Mouse (Mus musculus) forebrain, postnatal 0 days (tissue): Measurements from ENCODE around the gene Psma2. TPM values are rescaled to one million over a fixed set of nuclear protein-coding genes. Genes with fewer than 3 reads are reported as not detected.

ENCODE experiments used
- ATAC-seq: fragments of 200-750 bp; cut with Nextera tagmentation; 2 replicates; pipeline ENCODE4 v1.8.0; 2017; ENCODE audit warnings: mild to moderate bottlenecking, moderate library complexity
- DNase-seq: peaks from one replicate; pipeline ENCODE4 v3.0.0-alpha.2; 2015
- H3K27ac ChIP-seq: fragments of 300-500 bp; sonication (generic); 2 replicates; pipeline ENCODE4 v1.5.1; 2014; ENCODE audit warnings: low read depth, mild to moderate bottlenecking, antibody characterized with exemption, low read length, moderate library complexity, mixed read lengths
- H3K27me3 ChIP-seq: fragments of 300-500 bp; sonication (generic); 2 replicates; pipeline ENCODE4 v1.6.1; 2014; ENCODE audit warnings: mild to moderate bottlenecking, low read length, mixed read lengths; ENCODE audit not compliant: insufficient read depth
- H3K36me3 ChIP-seq: fragments of 300-500 bp; sonication (generic); 2 replicates; pipeline ENCODE4 v1.6.1; 2014; ENCODE audit warnings: mild to moderate bottlenecking, moderate library complexity; ENCODE audit not compliant: insufficient read depth
- H3K4me1 ChIP-seq: fragments of 300-500 bp; sonication (generic); 2 replicates; pipeline ENCODE4 v1.6.1; 2014; ENCODE audit warnings: antibody characterized with exemption; ENCODE audit not compliant: insufficient read depth
- H3K4me2 ChIP-seq: fragments of 300-500 bp; sonication (generic); 2 replicates; pipeline ENCODE4 v1.6.1; 2014; ENCODE audit warnings: low read depth, mild to moderate bottlenecking, moderate library complexity
- H3K4me3 ChIP-seq: fragments of 300-500 bp; sonication (generic); 2 replicates; pipeline ENCODE4 v1.5.1; 2014; ENCODE audit warnings: low read depth, low read length, mixed read lengths
- H3K9ac ChIP-seq: fragments of 300-500 bp; sonication (generic); 2 replicates; pipeline ENCODE4 v1.6.1; 2014; ENCODE audit warnings: mild to moderate bottlenecking
- H3K9me3 ChIP-seq: fragments of 300-500 bp; sonication (generic); 2 replicates; pipeline ENCODE4 v1.6.1; 2016; ENCODE audit warnings: low read length
- CTCF ChIP-seq: sonication (generic); IDR thresholded peaks from 2 replicates; pipeline ENCODE4 v1.5.1; 2016; ENCODE audit warnings: antibody characterized with exemption, control low read depth, low read depth
- WGBS: fragments of 180-500 bp; shearing (Covaris S2); extraction: QIAGEN DNeasy Blood & Tissue Kit; methylation state at CpG from one replicate; pipeline ENCODE4 v1.1.7; 2014; 5-methylcytosine and 5-hydroxymethylcytosine counted together
- polyA plus RNA-seq: library from polyadenylated mRNA; unstranded; fragments of >200 nt; fragmentation: Nextera tagmentation; extraction: Ambion mirVana; gene quantifications from 2 replicates; pipeline ENCODE4 v1.2.1, GENCODE M21; 2015
- total RNA-seq: library from RNA; depleted of rRNA; stranded (reverse); fragments of >200 nt; gene quantifications from 2 replicates; pipeline ENCODE4 v1.2.3, GENCODE M21; 2014; rRNA removed

The Psma2 gene
- total and polyA plus RNA-seq, 2 experiments from 2014 or later = 88.8 to 181 TPM

GRCm38 (mm10) chr13:14716801-14717200, 103.8 kb downstream of the Psma2 start:
- no peak overlapping the region for H3K27ac ChIP-seq
- no peaks in the 10 kb centered on the region for H3K9me3 ChIP-seq
- H3K9ac ChIP-seq = no peak overlapping the region
- WGBS = 58% methylated on average over 2 of the region's 2 CpGs
- ATAC-seq = no peak
- TF ChIP-seq CTCF = no peak
- H3K36me3 ChIP-seq = no peaks in the 10 kb centered on the region
- no peak overlapping the region for H3K4me3 ChIP-seq
- DNase-seq = peak; percentile 9
- H3K4me2 ChIP-seq = no peak overlapping the region
- H3K4me1 ChIP-seq = no peaks in the 10 kb centered on the region
- no peaks in the 10 kb centered on the region for H3K27me3 ChIP-seq

DNA sequence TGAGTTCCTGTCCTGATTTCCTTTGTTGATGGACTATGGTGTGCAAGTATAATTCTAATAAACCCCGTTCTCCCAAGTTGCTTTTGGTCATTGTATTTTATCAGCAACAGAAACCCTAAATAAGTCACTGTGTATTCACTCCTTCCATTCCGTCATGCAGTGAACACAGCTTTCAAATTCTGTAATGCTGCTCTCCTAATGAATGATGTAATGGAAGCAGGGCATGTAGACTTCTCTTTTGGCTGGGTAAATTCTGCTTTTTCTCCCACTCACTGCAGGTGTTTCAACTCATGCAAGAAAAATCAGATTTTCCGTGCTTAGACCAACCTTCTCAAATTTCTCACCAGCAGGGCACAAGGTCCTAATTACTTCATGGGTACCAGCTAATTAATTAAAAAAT, 104.7 kb downstream of the Psma2 start:
- no peak for ATAC-seq
- Histone ChIP-seq H3K36me3 (no peaks in the 10 kb centered on the region), H3K27me3 (no peaks in the 10 kb centered on the region), H3K9ac (no peak overlapping the region), H3K4me2 (no peak overlapping the region), H3K4me3 (no peak overlapping the region), H3K4me1 (no peaks in the 10 kb centered on the region), H3K27ac (no peak overlapping the region), H3K9me3 (no peaks in the 10 kb centered on the region)
- no peak for DNase-seq
- WGBS = 36% methylated on average over 3 of the region's 3 CpGs
- no peak for TF ChIP-seq CTCF

Other genes starting within 250 kb of the Psma2 start
- 131 and 156 TPM in 2 replicates for gene Hecw1, start 90.0 kb upstream of the Psma2 start, total RNA-seq
- 20.3 and 33.6 TPM in 2 replicates for gene Hecw1, start 90.0 kb upstream of the Psma2 start, polyA plus RNA-seq
- gene Mrpl32, start 75 bp upstream of the Psma2 start, total RNA-seq = 36.1 and 45.9 TPM in 2 replicates
- 114 and 124 TPM in 2 replicates for gene Mrpl32, start 75 bp upstream of the Psma2 start, polyA plus RNA-seq
- gene AW209491, start 16.9 kb downstream of the Psma2 start, total RNA-seq = 15.6 and 18.5 TPM in 2 replicates
- 22.7 and 29.1 TPM in 2 replicates for gene AW209491, start 16.9 kb downstream of the Psma2 start, polyA plus RNA-seq